Mouse (Mus musculus) neural tube, embryonic 10.5 days (tissue): Measurements from ENCODE around the gene Pitpna.

Source experiments
- DNase-seq: peaks from one replicate; pipeline ENCODE4 v3.0.0-alpha.2; 2017; ENCODE audit warnings: low spot score; ENCODE audit errors: extremely low spot score

Gene Pitpna

DNA sequence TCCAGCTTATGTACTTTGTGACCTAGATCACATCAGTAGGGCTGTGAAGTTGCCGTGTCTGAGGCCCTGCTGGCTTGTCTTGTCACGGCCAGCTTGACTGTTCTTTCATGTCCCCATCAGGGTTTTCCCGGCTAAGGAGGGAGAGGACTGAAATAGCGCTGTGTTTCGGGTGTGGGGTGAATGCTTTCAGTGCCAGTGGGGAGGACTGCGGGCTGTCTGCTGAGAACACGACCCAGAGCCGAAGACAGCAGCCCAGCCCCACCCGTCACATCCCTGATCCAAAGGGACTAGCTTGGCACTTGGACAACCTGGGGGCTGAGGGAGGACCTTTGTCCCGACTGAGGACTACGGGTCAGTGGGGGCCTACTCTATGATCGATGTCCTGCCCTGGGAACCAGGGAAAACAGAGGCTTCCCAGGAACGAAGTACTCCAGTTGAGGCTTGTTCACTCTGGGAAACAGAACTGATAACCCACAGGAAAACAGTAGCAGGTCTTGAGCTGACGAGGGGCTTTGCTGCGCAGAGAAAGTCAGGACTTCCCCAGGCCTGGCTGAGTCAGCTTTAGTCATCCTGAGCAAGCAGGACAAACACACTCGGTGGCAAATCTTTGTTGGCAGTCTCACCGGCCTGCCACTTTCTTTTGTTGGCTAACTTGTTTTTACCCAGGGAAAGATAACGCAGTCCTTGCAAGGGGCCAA lies 23.9 kb upstream of the Pitpna start:
- DNase-seq, result no peak

DNA sequence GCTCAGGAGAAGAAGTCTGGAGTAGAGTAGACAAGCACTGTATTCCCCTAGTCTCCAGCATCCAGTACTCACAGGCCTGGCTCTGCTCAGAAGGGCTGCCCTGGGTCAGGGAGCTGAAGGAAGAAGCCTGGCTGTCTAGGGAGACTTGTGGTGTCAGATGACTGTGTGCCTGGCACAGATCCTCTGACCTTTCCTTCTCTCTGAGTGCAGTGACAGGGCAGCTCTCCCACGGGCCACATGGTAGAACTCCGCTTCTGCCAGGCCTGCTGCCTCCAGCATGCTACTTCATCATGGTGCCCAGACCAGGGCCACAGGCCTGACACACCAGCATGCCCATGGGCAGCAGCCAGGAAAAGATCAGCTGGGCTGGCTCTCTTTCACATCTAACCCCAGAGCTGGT lies 22.0 kb upstream of the Pitpna start:
- DNase-seq, result no peak

DNA sequence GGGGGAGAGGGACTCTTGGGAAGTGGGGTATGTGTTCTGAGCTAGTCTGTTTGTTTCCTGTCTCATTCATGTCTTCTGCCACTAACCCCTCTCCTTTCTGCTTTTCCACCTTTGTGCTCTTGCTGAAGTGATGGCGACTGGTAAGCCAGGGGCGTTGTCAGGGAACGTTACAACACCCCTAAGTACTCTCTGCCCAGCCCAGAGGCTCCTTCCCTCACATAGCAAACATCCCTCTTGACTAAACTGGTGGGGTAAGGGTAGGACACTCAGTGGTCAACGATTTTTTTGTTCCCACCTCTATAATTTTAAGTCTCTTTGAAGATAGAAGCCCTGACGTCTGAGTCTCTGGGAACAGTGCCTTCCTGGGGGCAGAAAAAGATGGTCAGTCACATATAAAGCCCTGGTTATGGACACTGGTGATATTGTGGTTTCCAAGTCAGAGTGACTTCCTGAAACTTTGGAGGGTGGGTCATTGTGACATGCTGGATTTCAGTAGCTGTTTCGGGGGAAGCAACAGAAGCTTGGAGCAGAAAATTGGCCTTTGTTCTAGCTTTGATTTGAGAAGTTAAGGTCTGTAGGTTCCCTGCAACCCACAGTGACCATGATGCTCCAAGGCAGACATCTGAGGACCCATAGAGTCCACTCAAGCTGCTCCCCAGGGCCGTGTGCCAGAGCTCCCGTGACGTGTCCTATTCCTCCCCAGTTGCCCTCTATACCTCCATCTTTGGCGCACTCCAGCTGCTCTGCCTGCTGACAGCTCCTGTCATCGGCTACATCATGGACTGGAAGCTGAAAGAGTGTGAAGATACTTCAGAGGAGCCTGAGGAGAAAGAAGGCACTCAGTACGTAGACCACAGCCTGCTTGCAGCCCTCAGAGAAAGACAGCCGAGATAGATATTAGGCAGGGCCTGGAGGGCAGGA lies 21.4 kb upstream of the Pitpna start:
- no peak for DNase-seq

DNA sequence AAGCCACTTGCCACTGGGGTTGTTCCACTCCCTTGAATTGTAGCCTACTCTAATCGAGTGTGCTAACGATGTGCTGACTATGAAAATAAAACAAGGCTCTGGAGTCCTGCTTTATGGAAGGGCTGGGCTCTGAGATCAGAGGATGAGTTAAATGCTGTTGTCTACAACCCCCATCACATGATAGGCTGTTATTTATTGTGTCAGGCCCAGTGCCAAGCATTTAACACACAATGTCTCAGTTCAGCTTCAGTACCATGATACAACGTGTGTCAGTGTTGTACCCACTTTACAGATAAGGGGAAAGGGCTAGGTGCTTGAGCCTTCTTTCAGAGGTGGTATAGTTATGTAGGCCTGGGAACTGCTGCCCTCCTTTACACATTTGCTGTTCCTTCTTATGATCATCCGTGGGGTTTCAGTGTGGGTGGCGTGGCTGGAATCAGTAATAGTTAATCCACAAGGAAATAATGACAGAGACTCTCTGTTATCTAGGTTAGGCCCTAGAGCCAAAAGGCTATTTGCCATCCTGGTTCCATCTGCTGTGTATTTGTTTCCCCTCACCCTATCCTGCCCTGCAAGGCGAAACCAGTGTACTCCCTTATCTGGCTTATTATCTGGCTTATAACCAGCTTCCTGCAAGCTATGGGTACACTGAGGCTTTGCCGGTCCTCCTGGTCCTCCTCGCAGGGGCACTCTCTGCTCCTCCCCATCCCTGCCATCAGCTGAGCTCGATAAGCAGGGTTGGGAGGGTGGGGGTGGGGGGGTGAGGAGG lies 20.4 kb upstream of the Pitpna start:
- no peak for DNase-seq

DNA sequence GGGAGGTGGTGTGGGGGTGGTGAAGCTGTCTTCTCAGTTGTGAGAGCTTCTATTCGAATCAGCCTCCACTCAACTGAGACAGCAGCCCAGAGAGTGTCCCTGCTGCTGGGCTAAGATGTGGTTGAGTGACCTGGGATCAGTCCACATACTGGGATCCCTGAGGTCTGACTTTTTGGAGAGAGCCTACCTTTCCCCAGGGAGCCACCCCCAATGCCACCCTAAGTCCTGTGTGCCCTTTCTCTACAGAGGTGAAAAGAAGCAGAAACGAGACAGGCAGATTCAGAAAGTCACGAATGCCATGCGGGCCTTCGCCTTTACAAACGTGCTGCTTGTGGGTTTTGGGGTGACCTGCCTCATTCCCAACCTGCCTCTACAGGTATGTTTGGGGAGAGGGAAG lies 19.8 kb upstream of the Pitpna start:
- DNase-seq, result no peak

DNA sequence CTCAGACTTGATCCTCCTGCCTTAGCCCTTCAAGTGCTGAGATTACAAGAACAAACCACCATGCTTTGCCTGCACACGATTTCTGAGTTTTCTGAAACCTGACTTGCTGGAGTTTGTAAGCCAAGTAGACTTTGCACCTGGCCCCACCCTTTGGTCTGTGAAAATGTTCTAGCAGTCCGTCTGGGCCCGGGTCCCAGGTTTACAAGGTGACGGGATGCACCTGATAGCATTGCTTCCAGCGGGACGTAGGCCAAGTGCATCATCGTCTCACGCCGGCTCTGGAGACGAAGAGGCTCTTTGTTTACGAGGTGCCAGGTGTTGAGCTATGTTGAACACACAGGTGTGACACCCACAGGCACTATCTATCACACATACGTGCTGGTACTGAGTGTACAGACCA lies 18.9 kb upstream of the Pitpna start:
- no peak for DNase-seq

DNA sequence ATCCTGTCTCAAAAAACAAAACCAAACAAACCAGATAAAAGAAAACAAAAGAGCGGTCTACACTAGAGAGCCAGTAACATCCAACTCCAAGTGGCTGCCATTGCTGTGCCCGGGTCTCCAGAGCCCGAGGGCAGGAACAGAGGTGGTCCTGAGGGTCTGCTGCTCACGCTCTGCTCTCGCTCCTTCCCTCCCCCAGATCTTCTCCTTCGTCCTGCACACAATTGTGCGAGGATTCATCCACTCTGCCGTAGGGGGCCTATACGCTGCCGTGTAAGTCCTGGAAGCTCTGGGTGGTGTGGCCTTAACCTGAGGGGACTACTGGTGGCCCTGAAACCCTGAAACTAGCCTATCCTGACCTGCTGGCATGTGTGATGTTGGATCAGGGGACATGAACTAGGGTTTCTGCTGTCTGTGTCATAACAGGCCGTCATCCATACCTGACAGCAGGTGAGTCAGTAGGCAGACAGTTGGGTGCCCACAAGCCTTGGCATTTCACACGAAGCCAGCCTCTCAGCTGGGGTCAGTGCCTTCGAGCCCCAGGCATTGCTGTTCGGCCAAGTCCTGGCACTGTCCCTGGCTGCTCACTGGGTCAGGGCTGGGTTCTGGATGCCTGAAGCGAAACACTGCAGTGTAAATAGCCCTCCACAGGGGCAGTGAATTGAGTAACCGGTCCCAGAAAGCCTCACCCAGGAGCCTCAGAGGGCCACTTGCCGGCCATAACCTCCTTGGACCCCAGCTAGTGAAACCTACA lies 17.3 kb upstream of the Pitpna start:
- DNase-seq, result no peak

DNA sequence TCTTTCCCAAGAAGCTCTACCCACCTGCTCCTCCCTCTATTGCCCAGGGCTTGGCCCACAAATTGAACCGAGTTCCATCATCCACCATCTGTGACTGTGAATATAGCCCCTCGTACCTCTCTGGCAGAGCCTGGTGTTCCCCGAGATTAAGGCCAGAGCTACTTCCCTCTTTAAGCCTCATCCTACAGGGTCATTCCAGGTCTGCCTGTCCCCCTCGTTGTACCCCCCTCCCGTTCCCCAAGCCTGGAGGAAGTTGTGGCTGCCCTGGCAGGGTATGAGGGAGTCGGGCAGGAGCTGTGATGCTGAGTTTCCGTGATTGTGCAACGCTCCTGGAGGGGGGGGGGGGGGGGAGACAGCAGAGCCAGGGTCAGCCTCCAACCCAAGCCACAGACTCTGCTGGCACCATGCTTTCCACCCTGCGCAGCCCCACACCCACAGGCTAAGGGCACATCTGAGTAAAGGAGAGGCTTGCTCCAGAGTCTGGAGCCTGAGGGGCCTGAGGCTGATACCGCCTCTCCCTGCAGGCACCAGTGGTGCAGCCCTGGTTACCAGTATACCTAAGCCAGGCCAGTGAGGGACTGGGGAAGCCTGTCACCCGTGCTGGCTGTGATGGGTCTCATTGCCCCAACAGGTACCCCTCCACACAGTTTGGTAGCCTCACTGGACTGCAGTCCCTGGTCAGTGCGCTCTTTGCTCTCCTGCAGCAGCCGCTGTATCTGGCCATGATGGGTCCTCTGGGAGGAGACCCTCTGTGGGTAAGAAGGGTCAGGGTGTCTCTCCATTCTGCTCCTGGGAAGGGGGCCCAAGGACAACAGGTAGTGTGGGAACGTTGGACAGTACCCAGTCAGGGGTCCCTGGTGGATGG lies 16.5 kb upstream of the Pitpna start:
- DNase-seq, result no peak

DNA sequence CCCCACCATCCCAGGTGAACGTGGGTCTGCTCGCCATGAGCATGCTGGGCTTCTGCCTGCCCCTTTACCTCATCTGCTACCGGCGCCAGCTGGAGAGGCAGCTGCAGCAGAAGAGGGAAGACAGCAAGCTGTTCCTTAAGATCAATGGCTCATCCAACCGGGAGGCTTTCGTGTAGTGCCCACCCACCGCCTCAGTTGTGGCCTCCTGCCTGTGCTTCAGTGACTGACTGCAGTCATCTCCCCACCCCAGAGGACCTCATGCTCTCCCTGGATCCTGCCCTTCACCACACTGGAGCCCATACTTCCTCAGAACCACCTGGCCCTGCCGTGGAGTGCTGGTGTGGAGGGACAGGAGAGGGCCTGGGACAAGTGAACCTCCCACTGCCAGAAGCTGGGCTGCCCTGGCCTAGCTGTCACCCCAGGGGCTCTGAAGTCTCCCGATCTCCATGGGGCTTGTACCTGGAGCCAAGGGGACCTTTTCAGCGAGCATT lies 15.6 kb upstream of the Pitpna start:
- peak; percentile 32 for DNase-seq

DNA sequence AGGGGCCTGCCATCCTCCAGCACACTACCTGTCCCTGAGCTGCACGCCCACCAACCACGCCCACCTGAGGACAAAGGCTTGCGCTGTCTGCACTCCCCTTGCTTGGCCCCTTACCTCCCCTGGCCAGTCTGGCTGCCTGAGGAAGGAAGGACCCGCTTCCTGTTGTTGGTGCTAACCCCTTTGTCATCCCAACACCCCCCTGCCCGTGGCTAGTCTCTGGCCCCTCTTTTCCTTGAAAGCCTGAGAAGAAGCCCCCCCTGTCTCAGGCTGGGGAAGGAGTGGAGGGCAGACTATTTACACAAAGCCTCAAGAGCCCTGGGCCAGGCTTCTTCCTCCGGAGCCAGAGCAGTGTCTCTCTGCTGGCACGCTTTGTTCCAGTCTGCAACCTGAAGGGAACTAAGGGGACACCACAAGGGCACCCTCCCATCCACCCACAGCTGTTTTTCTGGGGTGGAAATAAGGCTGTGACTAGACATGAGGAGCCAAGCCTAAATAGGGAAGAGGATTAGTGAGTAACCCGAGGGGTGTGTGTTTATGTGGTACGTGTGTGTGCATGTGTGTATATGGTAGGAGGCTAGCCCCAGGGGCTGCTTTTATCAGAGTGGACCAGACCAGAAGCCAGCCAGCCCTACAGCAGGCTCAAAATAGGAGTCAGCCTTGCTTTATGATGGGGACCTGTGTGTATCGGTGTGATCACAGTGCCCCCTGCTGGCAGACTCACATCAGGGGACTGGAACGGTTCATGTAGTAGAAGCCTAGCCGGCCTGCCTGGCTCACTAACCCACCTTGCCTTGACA lies 14.8 kb upstream of the Pitpna start:
- DNase-seq, result peak; percentile 95

DNA sequence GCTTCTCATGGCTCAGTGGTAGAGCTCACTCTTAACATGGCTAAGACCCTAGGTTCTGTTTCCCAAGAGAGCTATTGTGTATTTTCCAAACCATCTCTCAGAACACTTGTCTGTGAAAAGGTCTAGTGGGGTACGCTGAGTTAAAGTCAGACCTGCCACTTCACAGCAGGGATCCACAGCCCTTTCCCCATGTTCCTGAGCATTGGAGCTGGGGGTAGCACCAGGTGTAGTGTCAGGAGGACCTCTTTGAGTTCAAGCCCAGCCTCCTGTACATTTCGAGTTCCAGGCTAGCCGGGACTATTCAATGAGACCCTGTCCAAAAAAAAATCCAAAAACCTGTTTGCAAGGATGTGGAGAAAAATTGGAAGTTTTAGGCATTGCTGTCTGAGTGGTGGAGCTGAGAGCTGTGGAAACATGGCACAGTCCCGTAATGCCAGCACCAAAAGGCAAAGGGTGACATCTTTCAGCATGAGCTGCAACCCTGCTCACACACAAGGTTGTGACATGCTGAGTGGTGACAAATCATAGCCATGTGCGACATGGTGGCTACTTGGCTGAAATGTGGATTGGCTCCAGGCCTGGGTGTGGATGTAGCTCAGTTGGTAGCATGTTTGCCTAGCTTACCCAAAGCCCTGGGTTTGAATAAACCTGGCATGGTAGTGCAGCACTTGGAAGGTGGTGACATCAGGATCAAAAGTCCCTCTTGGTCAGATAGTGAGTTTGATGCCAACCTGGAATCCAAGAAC lies 13.3 kb upstream of the Pitpna start:
- DNase-seq, result no peak

DNA sequence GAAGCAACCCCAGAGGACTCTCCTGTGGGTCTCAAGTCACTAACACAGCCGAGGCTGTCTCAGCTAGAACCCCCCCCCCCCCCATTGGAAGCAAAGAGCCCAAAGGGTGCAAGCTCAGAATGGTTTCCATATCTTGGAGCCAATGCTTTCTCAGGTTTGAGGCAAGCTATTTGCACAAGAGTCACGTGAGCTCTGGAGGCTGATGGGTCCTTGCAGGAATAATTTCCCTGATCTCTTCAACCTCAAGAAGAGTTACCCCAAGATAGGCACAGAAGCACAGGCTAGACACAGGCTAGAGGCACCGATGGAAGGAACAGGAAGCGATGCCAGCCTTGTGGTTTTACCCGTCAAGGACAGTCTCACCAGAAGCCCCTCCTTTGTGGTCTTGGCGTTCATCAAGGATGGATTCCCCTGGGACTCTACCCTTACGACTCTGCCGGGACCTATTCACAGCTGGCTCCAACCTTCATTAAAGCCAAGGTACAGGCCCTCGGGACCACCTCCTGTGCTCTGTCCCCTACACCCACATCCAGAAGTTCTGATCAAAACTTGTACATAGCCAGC lies 12.3 kb upstream of the Pitpna start:
- no peak for DNase-seq

DNA sequence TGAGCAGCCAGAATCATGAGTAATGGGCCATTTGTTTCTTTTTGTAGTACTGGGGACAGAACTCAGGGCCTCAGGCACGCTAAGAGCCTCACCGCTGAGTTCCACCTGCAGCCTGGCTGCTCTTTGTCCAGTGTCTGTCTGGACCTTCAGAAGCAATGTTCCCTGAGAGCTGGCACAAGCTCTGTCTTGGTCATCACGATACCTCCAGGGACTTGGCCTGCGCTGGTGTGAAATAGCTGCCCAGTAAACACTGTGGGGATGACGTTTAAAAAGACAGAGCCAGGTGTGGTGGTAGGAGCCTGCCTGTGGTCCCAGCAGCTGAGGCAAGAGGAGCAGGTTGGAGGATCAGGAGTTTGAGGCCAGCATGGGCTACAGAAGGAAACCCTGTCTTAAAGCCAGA lies 9.3 kb upstream of the Pitpna start:
- DNase-seq, result no peak

DNA sequence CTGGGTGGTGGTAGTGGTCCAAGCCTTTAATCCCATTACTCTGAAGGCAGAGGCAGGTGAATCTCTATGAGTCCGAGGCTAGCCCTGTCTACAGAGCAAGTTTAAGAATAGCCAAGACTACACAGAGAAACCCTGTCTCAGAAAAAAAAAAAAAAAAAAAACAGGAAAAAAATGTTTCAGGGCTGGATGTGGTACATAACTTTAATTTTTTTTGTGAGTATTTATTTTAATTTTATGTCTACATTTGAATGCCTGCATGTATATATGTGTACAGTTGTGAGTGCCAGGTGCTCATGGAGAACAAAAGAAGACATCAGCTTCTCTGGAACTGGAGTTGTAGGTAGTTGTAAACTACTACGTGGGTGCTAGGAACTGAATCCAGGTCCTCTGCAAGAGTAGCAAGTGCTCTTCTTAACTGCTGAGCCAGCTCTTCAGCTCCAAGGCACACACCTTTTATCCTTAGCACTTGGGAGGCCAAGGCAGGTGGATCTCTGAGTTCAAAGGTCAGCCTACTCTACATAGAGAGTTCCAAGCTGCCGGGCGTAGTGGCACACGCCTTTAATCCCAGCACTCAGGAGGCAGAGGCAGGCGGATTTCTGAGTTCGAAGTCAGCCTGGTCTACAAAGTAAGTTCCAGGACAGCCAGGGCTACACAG lies 6.3 kb upstream of the Pitpna start:
- no peak for DNase-seq

DNA sequence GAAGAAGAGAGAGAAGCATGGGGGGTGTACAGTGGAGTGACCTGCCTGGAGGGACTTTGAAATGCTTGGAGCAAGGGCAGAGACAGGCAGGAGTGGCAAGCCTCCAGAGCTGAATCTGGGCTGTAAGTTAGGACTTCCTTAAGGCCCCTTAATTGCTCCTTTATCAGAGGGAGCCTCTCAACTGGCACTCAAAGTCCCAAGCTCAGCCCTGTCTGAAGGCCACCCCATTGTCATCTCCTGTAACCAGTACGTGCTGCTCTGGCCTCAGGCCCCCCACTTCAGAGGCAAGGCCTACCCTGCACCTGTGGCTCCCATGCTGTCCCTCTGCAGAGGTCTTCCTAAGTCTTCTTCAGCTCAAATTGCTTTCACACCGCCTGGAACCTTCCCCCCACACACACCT lies 4.4 kb upstream of the Pitpna start:
- no peak for DNase-seq

DNA sequence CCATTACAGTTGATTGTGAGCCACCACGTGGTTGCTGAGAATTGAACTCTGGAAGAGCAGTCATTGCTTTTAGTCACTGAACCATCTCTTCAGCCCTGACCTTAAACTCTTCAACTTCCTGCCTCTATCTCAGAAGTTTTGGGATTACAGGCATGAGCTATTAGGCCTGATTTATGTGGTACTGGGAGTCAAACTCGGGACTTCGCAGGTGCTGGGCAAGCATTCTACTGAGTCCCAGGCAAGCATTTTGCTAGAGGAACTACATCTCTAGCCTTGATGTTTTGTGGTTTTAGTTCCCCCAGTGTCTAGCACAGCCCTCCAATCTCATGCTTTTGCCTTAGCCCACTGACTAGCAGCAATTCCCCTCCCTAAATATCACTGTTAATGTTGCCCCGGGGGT lies 2.8 kb upstream of the Pitpna start:
- no peak for DNase-seq

DNA sequence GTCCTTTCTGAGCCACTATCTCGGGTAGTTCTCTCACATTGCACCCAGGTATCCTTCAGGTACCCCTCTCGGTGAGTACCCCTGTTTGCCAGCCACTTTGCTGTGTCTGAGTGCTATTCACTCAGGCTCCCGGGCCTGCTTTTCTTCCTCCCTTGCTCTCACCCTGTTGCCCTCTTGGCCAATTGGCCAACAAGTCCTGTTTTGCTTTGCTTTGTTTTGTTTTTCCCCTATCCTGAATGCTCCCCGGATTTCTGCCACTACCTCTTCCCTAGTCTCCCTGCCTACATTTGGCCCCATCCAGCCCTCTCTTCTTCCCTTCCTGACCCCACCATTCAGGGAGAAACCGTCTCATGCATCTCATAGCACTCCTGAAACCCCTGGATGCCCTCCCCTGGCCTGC lies 1.9 kb upstream of the Pitpna start:
- DNase-seq, result no peak

DNA sequence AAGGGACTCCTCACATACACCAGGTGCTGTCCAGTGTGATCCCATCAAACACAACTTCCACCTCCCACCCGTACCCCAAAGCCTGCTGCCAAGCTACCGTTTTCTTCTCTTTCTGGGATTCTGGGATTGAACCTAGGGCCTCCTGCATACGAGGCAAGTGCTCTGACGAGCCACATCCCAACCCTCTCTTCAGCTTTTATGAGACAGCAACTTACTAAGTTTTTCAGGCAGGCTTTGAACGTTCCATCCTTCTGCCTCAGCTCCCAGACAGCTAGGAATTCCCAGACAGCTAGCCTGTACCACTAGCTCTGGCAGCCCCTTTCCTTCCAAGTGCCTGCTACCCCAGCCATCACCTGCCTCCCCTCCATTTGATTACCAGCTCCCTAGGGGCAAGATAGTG lies 934 bp upstream of the Pitpna start:
- DNase-seq, result no peak
